Mouse (Mus musculus): ENCODE data around the gene Cnksr1. TPM values are rescaled to one million over a fixed set of nuclear protein-coding genes. Genes with fewer than 3 reads are reported as not detected.

Cnksr1 gene
- polyA plus RNA-seq (2014; fragmentation: Illumina TruSeq; extraction: RNeasy Lipid Tissue Mini Kit (QIAGEN cat#74804); ENCODE audit: low read depth, low replicate concordance), result 5.7 TPM

DNA sequence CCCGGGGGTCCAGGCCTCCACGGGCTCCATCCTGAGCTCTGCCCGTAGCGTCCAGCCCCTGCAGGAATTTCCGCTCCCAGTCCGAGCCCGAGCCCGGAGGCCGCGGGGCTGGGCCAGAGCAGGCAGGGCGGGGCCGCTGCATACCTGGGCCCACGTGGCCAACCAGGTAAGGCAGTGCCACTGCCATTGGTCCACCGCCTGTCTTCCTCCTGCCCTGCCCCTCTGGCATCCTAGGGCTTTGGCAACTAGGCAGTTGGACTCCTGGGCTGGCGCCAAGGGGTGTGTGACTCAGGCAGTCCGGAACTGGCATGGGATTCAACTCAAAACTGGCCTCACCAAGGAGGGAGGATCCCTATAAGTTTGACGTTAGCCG, at the start of gene Cnksr1:
TSS of gene Cnksr1 (minus strand) at position 121 of the 373 bp plus-strand sequence.

DNA sequence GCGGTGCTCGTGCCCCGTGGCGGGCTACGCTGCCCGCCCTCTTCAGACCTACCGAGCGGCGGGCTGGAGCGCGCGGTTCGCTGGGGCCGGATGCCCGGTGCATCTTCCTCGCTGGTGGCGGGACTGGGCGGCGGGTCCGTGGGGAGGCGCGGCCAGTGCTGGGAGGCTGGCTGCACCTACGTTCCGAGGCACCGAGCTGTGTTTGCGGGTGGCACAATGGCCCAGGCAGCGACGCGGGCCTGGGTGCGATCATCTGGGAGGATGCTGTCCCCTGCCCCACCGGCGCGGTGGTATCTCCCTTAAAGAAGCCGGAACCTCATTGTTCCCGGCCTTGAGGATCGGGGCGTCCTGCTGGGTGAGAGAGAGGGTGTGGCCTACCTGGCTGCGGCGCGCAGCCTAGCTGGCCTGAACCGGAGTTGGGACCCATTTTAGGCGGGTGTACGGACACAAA, 49.4 kb upstream of the Cnksr1 start, which contains the start of gene Pdik1l:
TSS of gene Pdik1l (minus strand) at position 321 of the 451 bp plus-strand sequence.

DNA sequence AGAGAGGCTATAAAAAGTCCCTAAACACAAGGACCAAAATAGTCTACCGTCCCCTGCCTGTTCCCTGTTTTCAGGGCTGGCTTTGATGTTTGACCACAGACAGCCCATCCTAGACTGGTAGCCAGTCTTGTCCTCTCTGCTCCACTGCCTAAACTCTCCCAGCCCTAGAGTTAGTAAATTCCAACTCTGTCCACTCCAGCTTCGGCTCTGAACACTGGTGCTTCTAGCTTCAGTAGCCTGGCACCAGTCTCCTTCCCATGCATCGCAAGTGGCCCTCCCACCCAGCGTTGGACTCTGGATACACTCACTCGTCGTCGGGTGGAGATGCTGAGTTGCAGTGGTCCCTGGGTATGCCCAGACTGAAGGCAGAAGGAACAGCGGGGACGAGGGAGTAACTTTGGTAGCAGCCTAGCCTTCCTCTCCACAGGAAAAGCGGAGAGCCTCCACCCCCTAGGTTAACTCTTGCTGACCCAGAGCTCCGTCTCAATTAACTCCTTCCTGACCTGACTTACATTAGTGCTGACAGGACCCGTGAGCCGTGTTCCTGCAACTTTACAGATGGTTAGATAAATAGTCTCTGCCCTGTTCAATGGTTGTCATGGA, 15.6 kb upstream of the Cnksr1 start, which contains the start of gene Grrp1:
TSS of gene Grrp1 (minus strand) at position 385 of the 603 bp plus-strand sequence.

DNA sequence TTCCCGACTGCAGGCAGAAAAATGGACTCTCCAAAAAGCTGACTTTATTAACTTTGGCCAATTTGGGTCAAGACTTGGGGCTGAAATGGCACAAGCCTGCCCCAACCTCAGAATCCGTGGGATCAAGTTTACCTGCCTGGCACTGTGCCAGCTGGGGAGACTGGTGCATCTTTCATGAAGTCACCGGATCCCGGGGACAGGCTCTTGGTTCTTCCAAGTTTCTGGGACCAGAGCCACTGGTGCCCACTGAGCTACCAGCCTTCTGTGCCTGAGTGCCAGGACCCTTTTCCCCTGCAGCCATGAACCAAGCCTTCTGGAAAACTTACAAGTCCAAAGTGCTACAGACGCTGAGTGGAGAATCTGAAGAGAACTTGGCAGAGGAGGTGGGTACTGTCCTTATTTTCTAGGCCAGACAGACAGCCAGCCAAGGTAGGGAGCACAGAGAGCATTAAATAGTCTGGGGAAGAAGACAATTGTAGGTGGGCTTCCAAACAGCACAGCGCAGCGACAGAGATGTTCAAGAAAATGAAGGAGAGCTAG, 8.6 kb upstream of the Cnksr1 start, which contains the start of gene Gm30191:
TSS of gene Gm30191 (plus strand) at position 217 of the 540 bp plus-strand sequence.

DNA sequence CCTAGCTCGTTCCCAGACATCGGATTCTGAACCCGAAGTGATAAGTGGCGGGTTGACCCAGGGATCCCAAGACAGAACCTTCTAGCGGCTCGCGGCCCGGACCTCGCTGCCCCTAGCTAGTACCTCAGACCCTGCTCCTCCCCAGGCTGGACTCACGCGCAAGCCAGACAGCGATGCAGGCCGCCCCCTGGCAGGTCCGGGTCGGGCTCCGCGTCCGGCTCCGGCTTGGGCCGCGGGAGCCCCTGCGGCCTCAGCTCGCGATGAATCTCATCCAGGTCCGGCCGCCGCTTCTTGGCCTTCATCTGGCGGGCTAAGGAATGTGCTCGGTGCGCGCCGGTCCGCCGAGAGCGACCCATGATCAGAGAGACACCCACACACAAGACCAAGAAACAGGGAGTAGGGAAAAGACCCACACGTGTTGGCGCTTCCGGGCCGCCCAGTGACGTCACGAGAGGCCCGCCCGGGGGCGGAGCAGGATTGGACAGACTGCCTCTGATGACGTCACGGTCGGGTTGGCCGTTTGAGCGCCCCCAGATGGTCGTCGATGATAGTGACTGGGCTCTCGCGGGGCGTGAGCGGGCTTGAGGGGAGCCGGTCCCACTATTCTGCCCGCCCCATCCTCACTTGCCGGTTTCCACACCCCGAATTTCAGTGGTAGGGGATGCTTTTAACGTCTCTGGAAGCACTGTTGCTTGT, 7.1 kb upstream of the Cnksr1 start, which contains the start of gene Zfp593:
TSS of gene Zfp593 (minus strand) at position 445 of the 696 bp plus-strand sequence.

DNA sequence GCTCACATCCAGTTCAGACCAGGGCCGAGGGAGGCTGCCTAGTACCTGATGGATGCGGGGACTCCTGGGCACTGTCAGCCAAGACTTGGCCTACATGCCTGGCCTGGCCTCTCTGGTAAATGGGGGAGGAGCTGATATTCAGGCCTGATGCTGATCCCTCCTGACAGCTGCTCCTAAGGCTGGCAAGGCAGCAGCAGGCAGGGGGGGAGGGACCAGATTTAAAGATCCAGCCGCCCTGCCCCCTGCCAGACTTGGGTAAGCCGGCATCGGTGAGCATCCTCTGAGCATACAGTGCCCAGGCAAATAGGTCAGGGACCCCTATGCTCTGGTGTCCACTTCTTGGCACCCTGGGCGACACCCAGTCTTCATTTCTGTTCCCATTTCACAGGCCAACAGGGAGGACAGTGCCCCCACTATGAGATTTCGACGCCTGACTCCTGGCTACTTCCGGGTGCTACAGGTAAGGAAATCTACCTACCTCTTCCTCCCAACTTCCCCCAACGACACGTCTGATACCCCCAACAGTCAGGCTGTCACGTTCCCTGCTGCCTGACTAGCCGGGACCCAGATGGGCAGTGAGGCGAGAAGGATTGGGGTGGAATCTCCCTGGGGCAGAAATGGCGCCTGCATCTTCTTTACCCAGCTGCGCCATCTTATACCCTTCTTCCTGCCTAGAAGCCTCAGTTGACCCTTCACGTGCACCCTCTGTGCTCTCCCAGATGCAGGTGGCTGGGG, 5.5 kb upstream of the Cnksr1 start, which contains the start of gene E130218I03Rik:
TSS of gene E130218I03Rik (plus strand) at position 147 of the 735 bp plus-strand sequence.

DNA sequence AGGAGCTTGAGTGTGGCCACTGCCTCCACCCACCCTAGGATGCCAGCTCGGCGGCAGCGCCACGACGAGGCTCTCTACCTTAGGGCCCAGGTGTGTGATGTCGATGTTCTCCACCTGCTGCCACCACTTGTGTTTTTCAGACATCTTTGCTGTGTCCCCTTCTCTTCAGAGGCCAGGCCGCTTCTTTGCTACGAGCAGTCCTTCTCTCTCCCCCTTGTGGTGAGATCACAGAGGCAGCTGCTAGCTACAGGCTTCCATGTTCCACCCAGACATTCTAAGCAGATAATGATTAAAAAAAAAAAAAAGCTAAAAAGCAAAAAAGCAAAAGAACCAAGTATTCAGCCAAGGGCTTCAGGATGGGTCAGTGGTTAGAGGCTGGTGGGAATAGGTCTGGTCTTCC, 11.0 kb downstream of the Cnksr1 start, which contains the start of gene Catsper4:
TSS of gene Catsper4 (minus strand) at position 190 of the 400 bp plus-strand sequence.

DNA sequence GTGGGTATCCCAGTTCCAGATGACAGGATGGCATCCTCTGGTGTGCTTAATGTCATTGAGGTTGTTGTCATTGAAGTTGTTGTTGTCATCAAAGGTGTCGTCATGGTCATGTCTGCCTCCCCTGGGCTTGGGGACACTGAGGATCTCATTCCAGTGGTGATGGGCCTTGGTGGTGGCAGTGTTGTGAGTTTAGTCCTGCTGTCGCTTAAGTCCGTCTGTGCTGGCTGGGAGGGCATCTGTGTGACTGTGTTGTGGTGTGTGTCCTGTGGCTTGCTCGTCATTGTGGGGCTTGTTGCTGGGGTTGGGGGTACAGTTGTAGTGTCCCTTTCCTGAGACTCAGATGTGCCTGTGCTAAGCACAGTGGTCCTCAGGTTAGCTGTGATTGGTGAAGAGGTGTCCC, 35.3 kb downstream of the Cnksr1 start, which contains the start of gene Gm7534:
TSS of gene Gm7534 (minus strand) at position 101 of the 400 bp plus-strand sequence.

Other genes starting within 250 kb of the Cnksr1 start
- gene Dhdds, start 237.5 kb downstream of the Cnksr1 start, polyA plus RNA-seq (2014; fragmentation: Illumina TruSeq; extraction: RNeasy Lipid Tissue Mini Kit (QIAGEN cat#74804); ENCODE audit: low read depth, low replicate concordance), result 25.1 TPM
- not detected for gene Lin28a, start 219.6 kb downstream of the Cnksr1 start, polyA plus RNA-seq (2014; fragmentation: Illumina TruSeq; extraction: RNeasy Lipid Tissue Mini Kit (QIAGEN cat#74804); ENCODE audit: low read depth, low replicate concordance)
- gene Zfp683, start 184.6 kb downstream of the Cnksr1 start, polyA plus RNA-seq (2014; fragmentation: Illumina TruSeq; extraction: RNeasy Lipid Tissue Mini Kit (QIAGEN cat#74804); ENCODE audit: low read depth, low replicate concordance), result not detected
- not detected for gene Crybg2, start 177.6 kb downstream of the Cnksr1 start, polyA plus RNA-seq (2014; fragmentation: Illumina TruSeq; extraction: RNeasy Lipid Tissue Mini Kit (QIAGEN cat#74804); ENCODE audit: low read depth, low replicate concordance)
- gene Cd52, start 143.3 kb downstream of the Cnksr1 start, polyA plus RNA-seq (2014; fragmentation: Illumina TruSeq; extraction: RNeasy Lipid Tissue Mini Kit (QIAGEN cat#74804); ENCODE audit: low read depth, low replicate concordance), result 15.5 TPM
- gene Ubxn11, start 135.8 kb downstream of the Cnksr1 start, polyA plus RNA-seq (2014; fragmentation: Illumina TruSeq; extraction: RNeasy Lipid Tissue Mini Kit (QIAGEN cat#74804); ENCODE audit: low read depth, low replicate concordance), result 0.97 TPM
- gene Sh3bgrl3, start 109.6 kb downstream of the Cnksr1 start, polyA plus RNA-seq (2014; fragmentation: Illumina TruSeq; extraction: RNeasy Lipid Tissue Mini Kit (QIAGEN cat#74804); ENCODE audit: low read depth, low replicate concordance), result 47.5 TPM
- 63.7 TPM for gene Cep85, start 51.3 kb downstream of the Cnksr1 start, polyA plus RNA-seq (2014; fragmentation: Illumina TruSeq; extraction: RNeasy Lipid Tissue Mini Kit (QIAGEN cat#74804); ENCODE audit: low read depth, low replicate concordance)
- gene Gm7534, start 35.4 kb downstream of the Cnksr1 start, polyA plus RNA-seq (2014; fragmentation: Illumina TruSeq; extraction: RNeasy Lipid Tissue Mini Kit (QIAGEN cat#74804); ENCODE audit: low read depth, low replicate concordance), result not detected
- gene Catsper4, start 11.0 kb downstream of the Cnksr1 start, polyA plus RNA-seq (2014; fragmentation: Illumina TruSeq; extraction: RNeasy Lipid Tissue Mini Kit (QIAGEN cat#74804); ENCODE audit: low read depth, low replicate concordance), result not detected
- gene E130218I03Rik, start 5.3 kb upstream of the Cnksr1 start, polyA plus RNA-seq (2014; fragmentation: Illumina TruSeq; extraction: RNeasy Lipid Tissue Mini Kit (QIAGEN cat#74804); ENCODE audit: low read depth, low replicate concordance), result not detected
- gene Zfp593, start 7.2 kb upstream of the Cnksr1 start, polyA plus RNA-seq (2014; fragmentation: Illumina TruSeq; extraction: RNeasy Lipid Tissue Mini Kit (QIAGEN cat#74804); ENCODE audit: low read depth, low replicate concordance), result 4.1 TPM
- gene Gm30191, start 8.5 kb upstream of the Cnksr1 start, polyA plus RNA-seq (2014; fragmentation: Illumina TruSeq; extraction: RNeasy Lipid Tissue Mini Kit (QIAGEN cat#74804); ENCODE audit: low read depth, low replicate concordance), result not detected
- gene Grrp1, start 15.7 kb upstream of the Cnksr1 start, polyA plus RNA-seq (2014; fragmentation: Illumina TruSeq; extraction: RNeasy Lipid Tissue Mini Kit (QIAGEN cat#74804); ENCODE audit: low read depth, low replicate concordance), result 4.6 TPM
- gene Pdik1l, start 49.5 kb upstream of the Cnksr1 start, polyA plus RNA-seq (2014; fragmentation: Illumina TruSeq; extraction: RNeasy Lipid Tissue Mini Kit (QIAGEN cat#74804); ENCODE audit: low read depth, low replicate concordance), result 5.0 TPM
- 278 TPM for gene Trim63, start 76.7 kb upstream of the Cnksr1 start, polyA plus RNA-seq (2014; fragmentation: Illumina TruSeq; extraction: RNeasy Lipid Tissue Mini Kit (QIAGEN cat#74804); ENCODE audit: low read depth, low replicate concordance)
- 0.31 TPM for gene Slc30a2, start 104.8 kb upstream of the Cnksr1 start, polyA plus RNA-seq (2014; fragmentation: Illumina TruSeq; extraction: RNeasy Lipid Tissue Mini Kit (QIAGEN cat#74804); ENCODE audit: low read depth, low replicate concordance)
- gene Extl1, start 145.5 kb upstream of the Cnksr1 start, polyA plus RNA-seq (2014; fragmentation: Illumina TruSeq; extraction: RNeasy Lipid Tissue Mini Kit (QIAGEN cat#74804); ENCODE audit: low read depth, low replicate concordance), result 15.3 TPM
- 11.4 TPM for gene Pafah2, start 157.9 kb upstream of the Cnksr1 start, polyA plus RNA-seq (2014; fragmentation: Illumina TruSeq; extraction: RNeasy Lipid Tissue Mini Kit (QIAGEN cat#74804); ENCODE audit: low read depth, low replicate concordance)
- gene Stmn1, start 229.9 kb upstream of the Cnksr1 start, polyA plus RNA-seq (2014; fragmentation: Illumina TruSeq; extraction: RNeasy Lipid Tissue Mini Kit (QIAGEN cat#74804); ENCODE audit: low read depth, low replicate concordance), result 24.0 TPM

Measured in heart, adult 10 weeks (tissue).